Mouse (Mus musculus) MEL (cell line): ENCODE measurements at regions not wholly inside any gene's neighbourhood (a gene's known extent, or its start where the extent isn't known, plus 50 kb on each side); places are given as distances from the start of the nearest gene placed in this dataset.

ENCODE experiments used
- DNase-seq: peaks from one replicate; pipeline ENCODE4 v3.0.0; 2011; ENCODE audit warnings: low read depth, low spot score
- H3K27ac ChIP-seq: 2 replicates; pipeline ENCODE4 v1.5.1; 2012; ENCODE audit warnings: low read depth, mild to moderate bottlenecking, control low read depth, low read length, moderate library complexity; ENCODE audit not compliant: control insufficient read depth
- H3K27me3 ChIP-seq, 2 experiments: fragments of 150-350 bp in 1 of 2; sonication (generic) in 1 of 2; 2 replicates each; pipeline ENCODE4 v1.6.1; 2012; ENCODE audit warnings: low read length in 2 of 2, mild to moderate bottlenecking in 2 of 2, improper control_type of control experiment in 1 of 2, moderate library complexity in 1 of 2; ENCODE audit not compliant: insufficient read depth in 2 of 2, control insufficient read depth in 1 of 2
- H3K36me3 ChIP-seq, 2 experiments: 2 replicates each; pipeline ENCODE4 v1.6.1; 2012 to 2014; ENCODE audit warnings: low read length in 2 of 2, improper control_type of control experiment in 1 of 2, inconsistent platforms in 1 of 2, mild to moderate bottlenecking in 1 of 2; ENCODE audit not compliant: insufficient read depth in 2 of 2, control insufficient read depth in 1 of 2
- H3K4me1 ChIP-seq, 2 experiments: fragments of 150-350 bp in 1 of 2; sonication (generic) in 1 of 2; 2 replicates each; pipeline ENCODE4 v1.6.1; 2012; ENCODE audit warnings: low read length in 2 of 2, improper control_type of control experiment in 1 of 2, mild to moderate bottlenecking in 1 of 2; ENCODE audit not compliant: insufficient read depth in 2 of 2, control insufficient read depth in 1 of 2
- H3K4me3 ChIP-seq, 2 experiments: fragments of 150-350 bp in 1 of 2; sonication (generic) in 1 of 2; 2 replicates each; pipeline ENCODE4 v1.5.1; 2012; ENCODE audit warnings: low read depth in 2 of 2, low read length in 2 of 2, mild to moderate bottlenecking in 2 of 2, moderate library complexity in 2 of 2, control low read depth in 1 of 2, improper control_type of control experiment in 1 of 2; ENCODE audit not compliant: control insufficient read depth in 1 of 2, insufficient read depth in 1 of 2
- H3K79me2 ChIP-seq: 2 replicates; pipeline ENCODE4 v1.6.1; 2012; ENCODE audit warnings: mild to moderate bottlenecking, low read length, moderate library complexity; ENCODE audit not compliant: control insufficient read depth, poor library complexity, insufficient read depth
- H3K9ac ChIP-seq: 2 replicates; pipeline ENCODE4 v1.6.1; 2012; ENCODE audit warnings: low read depth, mild to moderate bottlenecking, control low read depth, low read length, moderate library complexity; ENCODE audit not compliant: control insufficient read depth, poor library complexity, severe bottlenecking
- H3K9me3 ChIP-seq: fragments of 150-350 bp; sonication (generic); replicated peaks from 2 replicates; pipeline ENCODE4 v1.6.1; 2012; ENCODE audit warnings: mild to moderate bottlenecking, low read length, improper control_type of control experiment, moderate library complexity; ENCODE audit not compliant: insufficient read depth
- CHD1 ChIP-seq: IDR thresholded peaks from 2 replicates; pipeline ENCODE4 v1.6.1; 2012; ENCODE audit warnings: low read depth, mild to moderate bottlenecking, inconsistent platforms, low read length, improper control_type of control experiment
- ETS1 ChIP-seq: IDR thresholded peaks from 2 replicates; pipeline ENCODE4 v1.6.1; 2012; ENCODE audit warnings: low read depth, mild to moderate bottlenecking, inconsistent platforms, low read length, improper control_type of control experiment, moderate library complexity
- GABPA ChIP-seq: IDR thresholded peaks from 2 replicates; pipeline ENCODE4 v1.6.1; 2012; ENCODE audit warnings: low read depth, mild to moderate bottlenecking, inconsistent platforms, low read length, improper control_type of control experiment, moderate library complexity
- HCFC1 ChIP-seq: IDR thresholded peaks from 2 replicates; pipeline ENCODE4 v1.6.1; 2012; ENCODE audit warnings: low read depth, mild to moderate bottlenecking, inconsistent platforms, low read length, improper control_type of control experiment, moderate library complexity
- MYB ChIP-seq: IDR thresholded peaks from 2 replicates; pipeline ENCODE4 v1.6.1; 2011; ENCODE audit warnings: mild to moderate bottlenecking, low read depth, low read length, improper control_type of control experiment
- NELFE ChIP-seq: IDR thresholded peaks from 2 replicates; pipeline ENCODE4 v1.6.1; 2011; ENCODE audit warnings: low read depth, low read length, improper control_type of control experiment
- RAD21 ChIP-seq: IDR thresholded peaks from 2 replicates; pipeline ENCODE4 v1.6.1; 2011; ENCODE audit warnings: mild to moderate bottlenecking, low read depth, low read length, improper control_type of control experiment
- TBP ChIP-seq: IDR thresholded peaks from 2 replicates; pipeline ENCODE4 v1.8.0; 2011; ENCODE audit warnings: low read depth, low read length, improper control_type of control experiment
- TCF12 ChIP-seq: IDR thresholded peaks from 2 replicates; pipeline ENCODE4 v1.6.1; 2014; ENCODE audit warnings: low read depth, mild to moderate bottlenecking, inconsistent platforms, low read length, improper control_type of control experiment, moderate library complexity
- USF1 ChIP-seq: IDR thresholded peaks from 2 replicates; pipeline ENCODE4 v1.6.1; 2014; ENCODE audit warnings: low read depth, mild to moderate bottlenecking, inconsistent platforms, low read length, improper control_type of control experiment, moderate library complexity

GRCm38 (mm10) chr6:101556096-101556495 is 178.4 kb upstream of the Pdzrn3 start:
- H3K79me2 ChIP-seq: no peaks in the 10 kb centered on the region
- H3K9me3 ChIP-seq: no peaks in the 10 kb centered on the region
- no peak overlapping the region for H3K9ac ChIP-seq
- no peaks in the 10 kb centered on the region for H3K36me3 ChIP-seq
- no peak overlapping the region for H3K4me3 ChIP-seq
- TF ChIP-seq CHD1: no peak
- TF ChIP-seq, all 39 proteins: peak for 0
- Histone ChIP-seq H3K4me1 (no peaks in the 10 kb centered on the region), H3K27ac (no peak overlapping the region), H3K27me3 (no peaks in the 10 kb centered on the region)
- no peak for DNase-seq

GRCm38 (mm10) chr6:101554965-101555604 is 177.4 kb upstream of the Pdzrn3 start:
- Histone ChIP-seq H3K9ac (no peak overlapping the region), H3K36me3 (no peaks in the 10 kb centered on the region), H3K9me3 (no peaks in the 10 kb centered on the region), H3K79me2 (no peaks in the 10 kb centered on the region), H3K27me3 (no peaks in the 10 kb centered on the region), H3K4me3 (no peak overlapping the region), H3K27ac (no peak overlapping the region), H3K4me1 (no peaks in the 10 kb centered on the region)
- TF ChIP-seq RAD21: no peak
- TF ChIP-seq USF1: no peak
- TF ChIP-seq TBP: no peak
- no peak for TF ChIP-seq ETS1
- TF ChIP-seq GABPA: no peak
- no peak for TF ChIP-seq NELFE
- no peak for DNase-seq

GRCm38 (mm10) chr6:101550501-101551268 is 173.0 kb upstream of the Pdzrn3 start:
- DNase-seq: no peak
- no peaks in the 10 kb centered on the region for H3K9me3 ChIP-seq
- no peak overlapping the region for H3K4me3 ChIP-seq
- H3K27ac ChIP-seq: no peak overlapping the region
- no peaks in the 10 kb centered on the region for H3K27me3 ChIP-seq
- no peak for TF ChIP-seq GABPA
- TF ChIP-seq HCFC1: no peak
- TF ChIP-seq MYB: no peak
- no peak for TF ChIP-seq TCF12
- H3K36me3 ChIP-seq: no peaks in the 10 kb centered on the region
- no peaks in the 10 kb centered on the region for H3K4me1 ChIP-seq
- H3K9ac ChIP-seq: no peak overlapping the region
- H3K79me2 ChIP-seq: no peaks in the 10 kb centered on the region
